Mouse (Mus musculus): ENCODE results near the gene Gm20481. TPM values are rescaled to one million over a fixed set of nuclear protein-coding genes. Genes with fewer than 3 reads are reported as not detected.
"Not testable (repeated sequence)": the region's sequence is repeated elsewhere in the genome, so short reads cannot be mapped to it uniquely, and the experiment has no call there.

The Gm20481 gene
- polyA plus RNA-seq, 1 experiment, result not detected

- no peaks in the 10 kb centered on the region for H3K4me1 ChIP-seq (ENCODE audit: control insufficient read depth, insufficient read depth, insufficient read length)
- peak overlapping the region; percentile 18 for H3K4me3 ChIP-seq (ENCODE audit: extremely low read depth, insufficient read depth, insufficient read length)
- no peak for DNase-seq (ENCODE audit: low read depth in 1 of 2, low spot score in 2 of 2)
- H3K27me3 ChIP-seq (ENCODE audit: control insufficient read depth, insufficient read depth, low read length), result no peaks in the 10 kb centered on the region
- peaks cover 29% of the 10 kb centered on the region for H3K36me3 ChIP-seq (ENCODE audit: control insufficient read depth, insufficient read depth, low read length)
- 38% methylated on average over 9 of the region's 9 CpGs for WGBS
- TF ChIP-seq POLR2A (IDR thresholded peaks at IDR 0.05; ENCODE audit: low read depth, low read length), result no peak
- no peak for TF ChIP-seq CTCF (IDR thresholded peaks at IDR 0.05; ENCODE audit: extremely low read depth, insufficient read depth, insufficient read length, insufficient replicate concordance)
- H3K27ac ChIP-seq (ENCODE audit: insufficient read depth, low read length), result peak overlapping the region; percentile 100
Measured at GRCm38 (mm10) chr17:35003022-35003838, 33.5 kb downstream of the Gm20481 start.

- no peak overlapping the region for H3K4me3 ChIP-seq (ENCODE audit: extremely low read depth, insufficient read depth, insufficient read length)
- H3K4me1 ChIP-seq (ENCODE audit: control insufficient read depth, insufficient read depth, insufficient read length), result no peaks in the 10 kb centered on the region
- 96% methylated on average over 17 of the region's 17 CpGs for WGBS
- H3K27me3 ChIP-seq (ENCODE audit: control insufficient read depth, insufficient read depth, low read length), result no peaks in the 10 kb centered on the region
- H3K27ac ChIP-seq (ENCODE audit: insufficient read depth, low read length), result no peak overlapping the region
- peaks cover 30% of the 10 kb centered on the region for H3K36me3 ChIP-seq (ENCODE audit: control insufficient read depth, insufficient read depth, low read length)
- TF ChIP-seq POLR2A (IDR thresholded peaks at IDR 0.05; ENCODE audit: low read depth, low read length), result no peak
- no peak for TF ChIP-seq CTCF (IDR thresholded peaks at IDR 0.05; ENCODE audit: extremely low read depth, insufficient read depth, insufficient read length, insufficient replicate concordance)
- no peak for DNase-seq (ENCODE audit: low read depth in 1 of 2, low spot score in 2 of 2)
Measured at GRCm38 (mm10) chr17:35004075-35004717, 34.5 kb downstream of the Gm20481 start.

GRCm38 (mm10) chr17:35005158-35005557 is 35.4 kb downstream of the Gm20481 start:
- Histone ChIP-seq H3K36me3 (ENCODE audit: control insufficient read depth, insufficient read depth, low read length) (peaks cover 32% of the 10 kb centered on the region), H3K4me1 (ENCODE audit: control insufficient read depth, insufficient read depth, insufficient read length) (no peaks in the 10 kb centered on the region), H3K27me3 (ENCODE audit: control insufficient read depth, insufficient read depth, low read length) (no peaks in the 10 kb centered on the region), H3K4me3 (ENCODE audit: extremely low read depth, insufficient read depth, insufficient read length) (no peak overlapping the region), H3K27ac (ENCODE audit: insufficient read depth, low read length) (no peak overlapping the region)
- TF ChIP-seq CTCF (IDR thresholded peaks at IDR 0.05; ENCODE audit: extremely low read depth, insufficient read depth, insufficient read length, insufficient replicate concordance), result no peak
- no peak for TF ChIP-seq POLR2A (IDR thresholded peaks at IDR 0.05; ENCODE audit: low read depth, low read length)
- WGBS, result 93% methylated on average over 10 of the region's 10 CpGs
- DNase-seq (ENCODE audit: low read depth in 1 of 2, low spot score in 2 of 2), result no peak

GRCm38 (mm10) chr17:35005902-35006301 is 36.2 kb downstream of the Gm20481 start:
- not testable (repeated sequence) for H3K27ac ChIP-seq (ENCODE audit: insufficient read depth, low read length); H3K27me3 ChIP-seq (ENCODE audit: control insufficient read depth, insufficient read depth, low read length); H3K4me3 ChIP-seq (ENCODE audit: extremely low read depth, insufficient read depth, insufficient read length); H3K4me1 ChIP-seq (ENCODE audit: control insufficient read depth, insufficient read depth, insufficient read length); DNase-seq (ENCODE audit: low read depth in 1 of 2, low spot score in 2 of 2)
- 93% methylated on average over 4 of the region's 5 CpGs for WGBS
- peaks cover 39% of the 10 kb centered on the region for H3K36me3 ChIP-seq (ENCODE audit: control insufficient read depth, insufficient read depth, low read length)

- WGBS, result 90% methylated on average over 7 of the region's 7 CpGs
- TF ChIP-seq CTCF (IDR thresholded peaks at IDR 0.05; ENCODE audit: extremely low read depth, insufficient read depth, insufficient read length, insufficient replicate concordance) (no peak), POLR2A (IDR thresholded peaks at IDR 0.05; ENCODE audit: low read depth, low read length) (no peak)
- no peak for DNase-seq (ENCODE audit: low read depth in 1 of 2, low spot score in 2 of 2)
- Histone ChIP-seq H3K4me1 (ENCODE audit: control insufficient read depth, insufficient read depth, insufficient read length) (no peaks in the 10 kb centered on the region), H3K4me3 (ENCODE audit: extremely low read depth, insufficient read depth, insufficient read length) (no peak overlapping the region), H3K27ac (ENCODE audit: insufficient read depth, low read length) (no peak overlapping the region), H3K36me3 (ENCODE audit: control insufficient read depth, insufficient read depth, low read length) (peaks cover 55% of the 10 kb centered on the region), H3K27me3 (ENCODE audit: control insufficient read depth, insufficient read depth, low read length) (no peaks in the 10 kb centered on the region)
Measured at GRCm38 (mm10) chr17:35007387-35007991, 37.8 kb downstream of the Gm20481 start.

- H3K4me1 ChIP-seq (ENCODE audit: control insufficient read depth, insufficient read depth, insufficient read length), result no peaks in the 10 kb centered on the region
- H3K27me3 ChIP-seq (ENCODE audit: control insufficient read depth, insufficient read depth, low read length), result no peaks in the 10 kb centered on the region
- no peak overlapping the region for H3K4me3 ChIP-seq (ENCODE audit: extremely low read depth, insufficient read depth, insufficient read length)
- WGBS, result 94% methylated on average over 7 of the region's 7 CpGs
- TF ChIP-seq POLR2A (IDR thresholded peaks at IDR 0.05; ENCODE audit: low read depth, low read length), result no peak
- no peak for TF ChIP-seq CTCF (IDR thresholded peaks at IDR 0.05; ENCODE audit: extremely low read depth, insufficient read depth, insufficient read length, insufficient replicate concordance)
- DNase-seq (ENCODE audit: low read depth in 1 of 2, low spot score in 2 of 2), result no peak
- no peak overlapping the region for H3K27ac ChIP-seq (ENCODE audit: insufficient read depth, low read length)
- H3K36me3 ChIP-seq (ENCODE audit: control insufficient read depth, insufficient read depth, low read length), result peaks cover 69% of the 10 kb centered on the region
Measured at GRCm38 (mm10) chr17:35009586-35009985, 39.9 kb downstream of the Gm20481 start.
